Mouse (Mus musculus): ENCODE measurements around the gene Enox1.

DNA sequence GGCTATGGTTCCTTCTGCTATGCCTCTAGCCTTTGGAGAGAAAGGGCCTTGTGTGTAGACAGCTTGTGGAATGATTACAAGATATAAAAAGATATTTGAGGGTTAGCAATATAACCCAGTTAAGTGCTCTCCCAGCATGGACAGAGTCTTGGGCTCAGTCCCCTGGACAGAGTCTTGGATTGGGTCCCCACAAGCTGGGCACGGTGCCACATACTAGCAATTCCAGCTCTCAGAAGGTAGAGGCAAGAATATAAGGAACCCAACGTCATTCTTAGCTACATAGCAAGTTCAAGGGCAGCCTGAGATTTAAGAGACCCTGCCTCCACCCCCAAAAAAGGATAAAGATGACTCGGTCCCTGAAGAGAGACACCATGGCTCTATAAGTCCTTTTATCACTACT, 581.5 kb downstream of the Enox1 start:
- TF ChIP-seq CTCF (conservative IDR thresholded peaks at IDR 0.05 in 1 of 2, IDR thresholded peaks at IDR 0.05 in 1 of 2; ENCODE audit: low read depth in 2 of 2, low read length in 2 of 2): no peak
- no peak for TF ChIP-seq NELFE (IDR thresholded peaks at IDR 0.05; ENCODE audit: low read depth, low read length)
- no peak for TF ChIP-seq ELF1 (IDR thresholded peaks at IDR 0.05; ENCODE audit: low read depth, low read length)
- no peak for TF ChIP-seq POLR2A (IDR thresholded peaks at IDR 0.05; ENCODE audit: low read depth, low read length)
